Mouse (Mus musculus) cortical plate, adult 2 months (tissue): ENCODE results near the gene Rcor2.

Source experiments
- CTCF ChIP-seq: fragments of 200-500 bp; IDR thresholded peaks from 2 replicates; pipeline ENCODE4 v1.5.1; 2011; ENCODE audit warnings: mild to moderate bottlenecking, control low read depth, low read length; ENCODE audit not compliant: insufficient read depth; ENCODE audit errors: extremely low read depth
- POLR2A ChIP-seq: fragments of 200-500 bp; IDR thresholded peaks from 2 replicates; pipeline ENCODE4 v1.6.1; 2011; ENCODE audit warnings: mild to moderate bottlenecking, low read length, control low read depth; ENCODE audit not compliant: insufficient read depth; ENCODE audit errors: extremely low read depth

- TF ChIP-seq CTCF = no peak
- no peak for TF ChIP-seq POLR2A
These were observed 40.6 kb upstream of the Rcor2 start for GRCm38 (mm10) chr19:7226511-7226914.
